Mouse (Mus musculus) common myeloid progenitor, adult 5-6 weeks (primary cell): ENCODE data around the gene Gabarap. TPM values are rescaled to one million over a fixed set of nuclear protein-coding genes. Genes with fewer than 3 reads are reported as not detected.
A peak's percentile ranks its signal among the peaks of the same experiment; 100 is the strongest.

Source experiments
- ATAC-seq: replicated peaks from 2 replicates; pipeline ENCODE4 v1.8.0; 2016; ENCODE audit warnings: low read depth, mild to moderate bottlenecking, moderate TSS enrichment, inconsistent platforms; ENCODE audit not compliant: poor library complexity, severe bottlenecking
- total RNA-seq: library from RNA; stranded (forward); fragments of 200-1000, 187-1606 nt; gene quantifications from 2 replicates; pipeline ENCODE4 v1.2.3, GENCODE M21; 2017

Gabarap gene
- total RNA-seq, 1 experiment from 2014 or later: 163 TPM

GRCm38 (mm10) chr11:69966860-69967517 is 24.0 kb upstream of the Gabarap start:
- ATAC-seq: no peak

DNA sequence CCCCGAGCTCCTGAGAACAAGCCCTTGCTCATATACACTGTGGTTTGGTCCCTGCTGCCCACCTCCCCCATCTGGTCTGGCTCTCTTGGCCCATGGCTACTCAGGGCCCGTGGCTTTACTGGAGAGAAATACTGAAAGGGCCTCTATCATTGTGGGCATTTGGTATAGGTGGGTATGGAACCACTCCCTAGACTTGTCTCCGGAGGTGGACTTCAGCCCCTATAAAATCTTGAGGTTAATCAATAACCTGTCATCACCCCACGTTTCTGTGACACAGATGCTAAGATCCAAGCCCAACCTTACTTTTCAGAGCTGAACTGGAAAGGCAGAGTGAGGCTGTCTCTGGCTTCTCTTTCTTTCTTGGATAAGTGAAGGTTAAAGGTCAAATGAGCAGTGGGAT is 22.1 kb upstream of the Gabarap start:
- ATAC-seq: no peak

GRCm38 (mm10) chr11:69970222-69970621 is 20.7 kb upstream of the Gabarap start:
- no peak for ATAC-seq

GRCm38 (mm10) chr11:69970775-69971174 is 20.2 kb upstream of the Gabarap start:
- ATAC-seq: no peak

GRCm38 (mm10) chr11:69974907-69975306 is 16.0 kb upstream of the Gabarap start:
- no peak for ATAC-seq

DNA sequence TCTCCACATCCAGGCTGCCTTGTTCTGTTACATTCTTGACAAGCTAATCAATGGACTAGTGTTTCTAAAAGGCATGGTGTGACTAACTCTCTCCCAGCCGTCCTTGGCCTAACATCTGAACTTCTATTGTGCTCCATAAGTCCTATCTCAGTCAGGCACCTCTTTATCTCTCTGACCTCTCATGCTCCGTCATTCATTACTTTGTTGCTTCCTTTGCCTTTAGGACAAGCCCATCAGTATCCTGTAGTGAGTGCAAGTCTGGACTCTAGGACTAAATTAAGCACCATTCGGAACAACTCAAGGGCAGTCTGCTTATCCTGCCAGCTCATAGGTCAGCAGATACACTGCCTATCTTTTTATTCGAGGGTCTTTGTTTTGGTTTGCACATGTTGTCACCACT is 14.7 kb upstream of the Gabarap start:
- no peak for ATAC-seq

DNA sequence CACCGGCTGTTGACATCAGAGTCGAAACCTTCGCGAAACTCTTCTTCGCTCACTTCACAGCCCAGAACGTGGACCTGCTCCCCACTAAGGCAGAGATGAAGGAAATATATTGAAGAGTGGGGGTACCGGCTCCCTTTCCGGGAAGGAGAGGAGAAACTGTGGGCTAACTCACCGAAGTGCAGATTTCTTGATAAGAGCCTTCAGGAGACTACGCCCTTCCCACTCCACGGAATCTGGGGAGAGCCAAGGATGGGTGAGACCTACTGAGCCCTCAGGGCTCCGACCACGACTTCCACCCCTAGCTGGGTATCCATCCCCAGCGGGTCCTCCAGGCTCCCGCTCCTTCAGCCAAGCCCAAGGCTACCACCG is 11.1 kb upstream of the Gabarap start:
- ATAC-seq: no peak

- peak; percentile 91 for ATAC-seq
Observed at GRCm38 (mm10) chr11:69980196-69981140, 10.5 kb upstream of the Gabarap start.

DNA sequence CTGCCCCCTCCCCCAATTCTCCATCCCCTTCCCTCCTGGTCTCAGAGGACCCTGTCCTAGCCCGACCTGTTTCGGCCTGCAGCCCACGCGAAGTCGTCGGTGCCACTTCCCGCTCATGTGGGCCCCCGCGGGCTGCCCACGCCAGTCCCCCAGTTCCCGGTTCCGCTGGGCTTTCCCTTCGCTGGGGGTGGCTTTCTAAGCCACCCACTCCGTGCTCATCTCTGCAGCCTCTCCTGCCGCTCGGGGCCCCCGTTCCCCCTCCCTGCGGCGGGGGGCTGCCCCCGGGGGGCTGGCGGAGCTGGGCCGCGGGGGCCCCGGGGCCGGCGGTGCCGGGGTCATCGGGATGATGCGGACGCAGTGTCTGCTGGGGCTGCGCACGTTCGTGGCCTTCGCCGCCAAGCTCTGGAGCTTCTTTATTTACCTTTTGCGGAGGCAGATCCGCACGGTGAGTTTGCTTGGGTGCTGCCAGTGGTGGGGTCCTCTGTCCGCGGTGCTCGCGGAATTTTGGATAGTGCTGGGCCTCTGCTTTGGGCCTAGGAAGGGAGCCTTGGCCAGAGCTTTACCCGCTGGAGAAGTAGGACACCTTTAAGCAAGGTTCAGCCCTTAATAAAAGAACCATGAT is 9.7 kb upstream of the Gabarap start, which contains the start of gene Ctdnep1:
Ctdnep1 (plus strand) TSS at position 16 of the 622 bp plus-strand sequence.
- ATAC-seq: no peak

- ATAC-seq: no peak
Observed at GRCm38 (mm10) chr11:69982225-69982624, 8.7 kb upstream of the Gabarap start, which contains the start of gene Elp5. Gene Elp5, minus strand, starts transcription at chr11:69982517.

DNA sequence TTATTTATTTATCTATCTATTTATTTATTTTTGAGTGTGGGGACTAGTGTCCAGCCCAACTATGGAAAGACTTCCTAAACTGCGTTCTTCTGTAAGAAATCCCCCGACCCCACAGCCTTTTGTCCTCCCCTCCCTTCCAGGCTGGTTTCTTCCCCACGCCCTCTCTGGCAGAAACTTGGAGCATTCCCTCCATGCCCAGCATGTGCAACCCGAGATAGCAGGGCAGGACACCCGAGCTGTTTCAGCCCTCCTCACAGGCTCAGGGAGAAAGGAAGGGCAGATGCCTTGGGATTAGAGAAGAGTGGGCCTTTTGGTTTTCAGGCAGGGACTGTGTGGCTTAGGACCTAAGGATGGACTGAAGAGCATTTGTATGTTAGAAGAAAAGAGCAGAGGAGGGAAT is 8.1 kb upstream of the Gabarap start:
- ATAC-seq: no peak

- no peak for ATAC-seq
Observed at GRCm38 (mm10) chr11:69983377-69983776, 7.6 kb upstream of the Gabarap start.

DNA sequence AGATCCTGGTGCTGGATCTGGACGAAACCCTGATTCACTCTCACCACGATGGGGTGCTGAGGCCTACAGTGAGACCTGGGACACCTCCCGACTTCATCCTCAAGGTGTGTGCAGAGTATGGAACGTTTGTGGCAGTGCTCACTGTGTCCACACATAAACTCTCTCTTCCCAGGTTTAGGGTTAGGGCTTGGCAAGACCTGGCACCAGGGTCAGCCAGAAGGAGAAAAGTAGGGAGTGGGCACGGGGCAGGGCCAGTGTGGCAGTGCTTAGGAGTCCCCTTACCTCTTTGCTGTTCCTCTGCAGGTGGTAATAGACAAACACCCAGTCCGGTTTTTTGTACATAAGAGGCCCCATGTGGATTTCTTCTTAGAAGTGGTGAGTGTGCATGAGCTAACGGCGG is 6.5 kb upstream of the Gabarap start:
- ATAC-seq: no peak

- no peak for ATAC-seq
Observed at GRCm38 (mm10) chr11:69989949-69990348, 994 bp upstream of the Gabarap start.

DNA sequence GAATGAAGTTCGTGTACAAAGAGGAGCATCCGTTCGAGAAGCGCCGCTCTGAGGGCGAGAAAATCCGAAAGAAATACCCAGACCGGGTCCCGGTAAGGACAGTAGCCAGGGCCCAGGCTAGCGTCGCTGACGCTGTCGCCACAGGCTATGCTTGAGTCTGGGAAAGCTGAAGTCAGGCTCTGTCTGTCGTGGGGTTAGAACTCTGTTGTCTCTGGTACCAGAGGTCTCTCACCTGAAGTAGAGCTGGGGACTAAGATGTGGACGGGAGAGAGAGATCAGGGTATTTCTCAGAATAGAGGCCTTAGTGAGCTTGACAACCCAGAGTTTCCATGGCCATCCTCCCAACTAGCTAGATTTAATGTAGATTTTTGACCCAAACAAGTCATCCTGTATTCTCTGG is 768 bp downstream of the Gabarap start:
- no peak for ATAC-seq

GRCm38 (mm10) chr11:69992396-69992795 is 1.5 kb downstream of the Gabarap start:
- no peak for ATAC-seq

DNA sequence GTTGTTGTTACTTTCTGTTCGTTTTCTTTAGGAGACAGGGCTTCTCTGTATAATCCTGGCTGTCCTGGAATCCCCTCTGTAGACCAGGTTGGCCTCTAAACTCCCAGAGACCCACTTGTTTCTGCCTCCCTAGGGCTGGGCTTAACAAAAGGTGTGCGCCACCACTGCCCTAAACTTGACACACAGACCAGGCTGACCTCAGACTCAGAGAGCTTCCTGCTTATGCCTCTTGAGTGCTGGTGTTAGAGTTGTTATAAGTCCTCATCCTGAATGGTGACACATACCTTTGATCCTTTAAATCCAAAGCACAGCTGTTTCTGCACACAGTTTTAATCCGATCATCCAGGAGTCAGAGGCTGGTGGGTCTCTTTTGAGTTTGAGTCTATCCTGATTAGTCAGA is 2.0 kb downstream of the Gabarap start:
- no peak for ATAC-seq

DNA sequence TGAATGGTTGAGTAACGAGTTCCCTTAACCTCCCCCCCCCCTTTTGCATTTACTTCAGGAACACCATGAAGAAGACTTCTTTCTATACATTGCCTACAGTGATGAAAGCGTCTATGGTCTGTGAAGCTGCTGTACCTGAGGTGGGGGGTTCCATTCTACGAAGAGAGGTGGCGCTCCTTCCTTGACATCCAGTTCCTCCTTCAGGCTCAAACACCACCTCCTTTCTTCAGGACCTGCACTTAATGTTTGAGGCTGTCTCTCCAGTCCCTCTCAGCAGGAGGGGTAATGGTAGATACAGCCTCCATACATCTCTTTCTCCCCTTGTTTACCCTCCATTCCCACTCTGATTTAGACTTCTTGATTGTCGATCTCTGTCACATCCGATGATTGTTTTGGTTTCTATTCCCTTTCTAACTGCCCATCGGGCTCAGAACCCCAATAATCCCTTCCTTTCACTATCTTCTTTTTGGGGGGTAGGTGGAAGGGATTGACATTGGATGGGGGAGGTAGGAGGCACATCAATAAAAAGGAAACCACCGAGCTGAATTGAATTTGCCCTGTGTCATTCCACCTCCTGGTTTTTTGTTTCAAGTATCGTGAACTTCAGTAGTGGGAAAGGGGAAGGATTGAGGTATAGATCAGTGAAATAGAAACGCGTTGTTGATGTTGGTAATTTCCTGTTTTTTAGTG is 3.6 kb downstream of the Gabarap start:
- ATAC-seq: no peak

- ATAC-seq: peak; percentile 70
Observed at GRCm38 (mm10) chr11:69995391-69995960, 4.5 kb downstream of the Gabarap start, which contains the start of gene Phf23. Gene Phf23, plus strand, starts transcription at chr11:69995777.
